Mouse (Mus musculus) heart, adult 2 months (tissue): Measurements from ENCODE around the gene Nmi. TPM values are rescaled to one million over a fixed set of nuclear protein-coding genes. Genes with fewer than 3 reads are reported as not detected.

Source experiments
- DNase-seq, 2 experiments: peaks; one replicate each; pipeline ENCODE4 v3.0.0; 2021
- H3K27ac ChIP-seq: fragments of 200-600 bp; 2 replicates; pipeline ENCODE4 v1.8.1; 2022
- H3K27me3 ChIP-seq: fragments of 200-500 bp; 2 replicates; pipeline ENCODE4 v1.6.1; 2012; ENCODE audit warnings: mild to moderate bottlenecking, low read length, inconsistent platforms, mixed read lengths; ENCODE audit not compliant: control insufficient read depth, insufficient read depth
- H3K36me3 ChIP-seq: fragments of 200-500 bp; 2 replicates; pipeline ENCODE4 v1.6.1; 2012; ENCODE audit warnings: low read length, inconsistent platforms; ENCODE audit not compliant: control insufficient read depth, insufficient read depth
- H3K4me1 ChIP-seq: fragments of 200-500 bp; 2 replicates; pipeline ENCODE4 v1.6.1; 2011; ENCODE audit warnings: low read length; ENCODE audit not compliant: control insufficient read depth, insufficient read depth
- H3K4me3 ChIP-seq: fragments of 200-600 bp; 2 replicates; pipeline ENCODE4 v1.8.1; 2022
- H3K79me2 ChIP-seq: fragments of 200-500 bp; replicated peaks from 2 replicates; pipeline ENCODE4 v1.6.1; 2012; ENCODE audit warnings: mild to moderate bottlenecking, inconsistent platforms, low read length, moderate library complexity, mixed read lengths; ENCODE audit not compliant: control insufficient read depth, insufficient read depth
- H3K9ac ChIP-seq: fragments of 200-500 bp; 2 replicates; pipeline ENCODE4 v1.6.1; 2012; ENCODE audit warnings: low read depth, mild to moderate bottlenecking, control low read depth, inconsistent platforms, low read length, mixed read lengths
- CTCF ChIP-seq: fragments of 200-600 bp; IDR thresholded peaks from 2 replicates; pipeline ENCODE4 v1.8.1; 2022; ENCODE audit warnings: antibody characterized with exemption, mild to moderate bottlenecking, moderate library complexity
- EP300 ChIP-seq: fragments of 200-500 bp; IDR thresholded peaks from 2 replicates; pipeline ENCODE4 v1.6.1; 2011; ENCODE audit warnings: low read depth, low read length, control low read depth; ENCODE audit not compliant: insufficient read depth
- POLR2A ChIP-seq: fragments of 200-500 bp; IDR thresholded peaks from 2 replicates; pipeline ENCODE4 v1.6.1; 2011; ENCODE audit warnings: mild to moderate bottlenecking, low read depth, low read length, control low read depth; ENCODE audit not compliant: insufficient read depth
- WGBS: fragments of 180-500 bp; shearing (Covaris S2); methylation state at CpG from one replicate; pipeline ENCODE4 v1.1.7; 2018; 5-methylcytosine and 5-hydroxymethylcytosine counted together
- intact Hi-C: fragments of 180-260 bp; cut with DNase I; formaldehyde crosslinking; loops from one replicate; pipeline ENCODE4 v1.15.1; 2025
- polyA plus RNA-seq: library from polyadenylated mRNA; depleted of rRNA; stranded (reverse); fragments of >200 nt; gene quantifications from 2 replicates; pipeline ENCODE4 v1.2.3, GENCODE M21; 2012
- total RNA-seq, 2 experiments: library from RNA; stranded (reverse); gene quantifications; 2 replicates each; pipeline ENCODE4 v1.2.3; 2021

The Nmi gene
- total and polyA plus RNA-seq, 3 experiments: 3.2 to 6.7 (median 5.1) TPM

- H3K36me3 ChIP-seq: no peaks in the 10 kb centered on the region
- intact Hi-C loops: no loop called here
- no peak overlapping the region for H3K9ac ChIP-seq
- no peak for DNase-seq
- H3K79me2 ChIP-seq: no peaks in the 10 kb centered on the region
- no peak overlapping the region for H3K4me3 ChIP-seq
- TF ChIP-seq EP300: no peak
- no peak for TF ChIP-seq POLR2A
- no peak for TF ChIP-seq CTCF
- no peaks in the 10 kb centered on the region for H3K27me3 ChIP-seq
- peaks cover 1% of the 10 kb centered on the region for H3K4me1 ChIP-seq
- no peak overlapping the region for H3K27ac ChIP-seq
- 78% methylated on average over 3 of the region's 3 CpGs for WGBS
Observed at GRCm38 (mm10) chr2:51938750-51939149, 34.5 kb downstream of the Nmi start.

DNA sequence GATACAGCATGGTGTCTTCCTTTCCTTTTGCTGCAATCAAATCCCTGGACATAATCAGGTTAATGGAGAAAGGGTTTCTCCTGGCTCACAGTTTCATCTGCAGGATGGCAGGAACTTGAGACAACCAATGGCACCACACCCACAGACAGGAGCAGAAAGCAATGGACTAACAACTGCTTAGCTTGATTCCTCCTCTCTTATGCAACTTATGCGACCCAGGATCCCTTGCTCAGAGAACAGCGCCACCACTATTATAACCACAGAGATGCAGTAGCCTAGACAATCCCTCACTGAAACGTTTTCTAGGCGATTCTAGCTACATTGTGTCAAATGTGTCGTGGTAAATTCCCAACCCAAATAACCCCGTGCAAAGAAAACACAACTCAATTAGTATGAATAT lies 36.3 kb downstream of the Nmi start:
- intact Hi-C loops: no loop called here

DNA sequence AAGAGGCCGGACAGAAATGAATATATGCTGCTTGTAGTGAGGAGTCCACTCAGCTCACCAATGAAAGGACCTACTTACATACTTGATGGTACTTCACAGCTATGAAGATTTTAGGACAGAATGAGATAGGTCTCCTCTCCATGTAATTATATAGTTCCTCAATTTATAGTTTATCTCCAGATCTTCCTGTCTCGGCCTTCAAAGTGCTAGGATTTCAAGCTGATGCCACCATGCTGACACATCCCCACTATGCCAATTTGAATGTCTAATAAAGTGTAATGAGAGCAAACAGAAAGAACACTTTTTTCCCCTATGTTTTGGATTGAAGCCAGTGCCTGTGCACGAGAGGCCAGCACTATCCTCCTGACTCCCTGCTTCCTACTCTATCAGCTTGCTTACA lies 36.7 kb downstream of the Nmi start:
- H3K27me3 ChIP-seq: no peaks in the 10 kb centered on the region
- no peak for DNase-seq
- peaks cover 1% of the 10 kb centered on the region for H3K4me1 ChIP-seq
- H3K9ac ChIP-seq: no peak overlapping the region
- H3K36me3 ChIP-seq: no peaks in the 10 kb centered on the region
- no peak overlapping the region for H3K27ac ChIP-seq
- TF ChIP-seq CTCF: no peak
- TF ChIP-seq EP300: no peak
- TF ChIP-seq POLR2A: no peak
- intact Hi-C loops: no loop called here
- no peak overlapping the region for H3K4me3 ChIP-seq
- H3K79me2 ChIP-seq: no peaks in the 10 kb centered on the region
- 77% methylated on average over 3 of the region's 3 CpGs for WGBS

More for the DNA sequence above, 36.3 kb downstream of the Nmi start:
- H3K4me3 ChIP-seq: no peak overlapping the region
- no peaks in the 10 kb centered on the region for H3K79me2 ChIP-seq
- H3K27me3 ChIP-seq: no peaks in the 10 kb centered on the region
- no peak for TF ChIP-seq POLR2A
- no peak for TF ChIP-seq CTCF
- TF ChIP-seq EP300: no peak
- H3K27ac ChIP-seq: no peak overlapping the region
- no peaks in the 10 kb centered on the region for H3K36me3 ChIP-seq
- DNase-seq: no peak
- H3K9ac ChIP-seq: no peak overlapping the region
- peaks cover 1% of the 10 kb centered on the region for H3K4me1 ChIP-seq
- 81% methylated on average over 6 of the region's 6 CpGs for WGBS

GRCm38 (mm10) chr2:51935921-51936320 lies 37.4 kb downstream of the Nmi start:
- WGBS: 92% methylated on average over 7 of the region's 7 CpGs

GRCm38 (mm10) chr2:51934574-51935334 lies 38.5 kb downstream of the Nmi start, which contains the start of gene Rbm43:
Rbm43 (minus strand) TSS chr2:51935163.
- intact Hi-C loops: loop anchor here (2.0 kb wide), 2 partner anchors 38 to 136 kb away; partner anchors contain the start of gene Nmi

More at GRCm38 (mm10) chr2:51935921-51936320, 37.4 kb downstream of the Nmi start:
- H3K79me2 ChIP-seq: no peaks in the 10 kb centered on the region
- H3K36me3 ChIP-seq: no peaks in the 10 kb centered on the region
- H3K4me3 ChIP-seq: no peak overlapping the region
- H3K9ac ChIP-seq: no peak overlapping the region
- peaks cover 1% of the 10 kb centered on the region for H3K4me1 ChIP-seq
- H3K27me3 ChIP-seq: no peaks in the 10 kb centered on the region
- H3K27ac ChIP-seq: no peak overlapping the region
- intact Hi-C loops: loop anchor here (2.0 kb wide), 2 partner anchors 37 to 135 kb away; partner anchors contain the start of gene Nmi
- no peak for DNase-seq
- no peak for TF ChIP-seq EP300
- TF ChIP-seq CTCF: no peak
- TF ChIP-seq POLR2A: no peak

More at GRCm38 (mm10) chr2:51934574-51935334, 38.5 kb downstream of the Nmi start, which contains the start of gene Rbm43:
- Histone ChIP-seq H3K27me3 (no peaks in the 10 kb centered on the region), H3K4me1 (peaks cover 1% of the 10 kb centered on the region), H3K27ac (peak within 1 kb of the TSS; percentile 64), H3K4me3 (peak within 1 kb of the TSS; percentile 56), H3K36me3 (no peaks in the 10 kb centered on the region), H3K9ac (peak within 1 kb of the TSS; percentile 78), H3K79me2 (no peaks in the 10 kb centered on the region)
- DNase-seq: peak; percentile 83 to 86
- WGBS: under 1% methylated on average over 48 of the region's 48 CpGs
- peak; percentile 66 for TF ChIP-seq CTCF
- 0 out of 2 replicates have a peak, but pooled peaks have one; percentile 25 for TF ChIP-seq POLR2A
- TF ChIP-seq EP300: no peak
